Mouse (Mus musculus) forebrain, embryonic 12.5 days (tissue): ENCODE results near the gene Spag9. TPM values are rescaled to one million over a fixed set of nuclear protein-coding genes. Genes with fewer than 3 reads are reported as not detected.
A peak's percentile ranks its signal among the peaks of the same experiment; 100 is the strongest.

Experiments
- ATAC-seq: fragments of 200-750 bp; cut with Nextera tagmentation; 2 replicates; pipeline ENCODE4 v1.8.0; 2017; ENCODE audit warnings: moderate TSS enrichment; ENCODE audit not compliant: low FRiP score
- H3K27ac ChIP-seq: fragments of 300-500 bp; sonication (generic); 2 replicates; pipeline ENCODE4 v1.5.1; 2016; ENCODE audit warnings: mild to moderate bottlenecking
- H3K27me3 ChIP-seq: fragments of 300-500 bp; sonication (generic); 2 replicates; pipeline ENCODE4 v1.6.1; 2016; ENCODE audit warnings: mild to moderate bottlenecking
- H3K36me3 ChIP-seq: fragments of 300-500 bp; sonication (generic); replicated peaks from 2 replicates; pipeline ENCODE4 v1.6.1; 2016; ENCODE audit warnings: mild to moderate bottlenecking
- H3K4me1 ChIP-seq: fragments of 300-500 bp; sonication (generic); 2 replicates; pipeline ENCODE4 v1.6.1; 2016
- H3K4me2 ChIP-seq: fragments of 300-500 bp; sonication (generic); 2 replicates; pipeline ENCODE4 v1.6.1; 2016; ENCODE audit warnings: mild to moderate bottlenecking, moderate library complexity
- H3K4me3 ChIP-seq: fragments of 300-500 bp; sonication (generic); replicated peaks from 2 replicates; pipeline ENCODE4 v1.5.1; 2016; ENCODE audit warnings: mild to moderate bottlenecking
- H3K9ac ChIP-seq: fragments of 300-500 bp; sonication (generic); 2 replicates; pipeline ENCODE4 v1.6.1; 2016; ENCODE audit warnings: mild to moderate bottlenecking
- H3K9me3 ChIP-seq: fragments of 300-500 bp; sonication (generic); 2 replicates; pipeline ENCODE4 v1.6.1; 2016
- WGBS: fragments of 180-500 bp; shearing (Covaris S2); methylation state at CpG from one replicate; pipeline ENCODE4 v1.1.7; 2016; 5-methylcytosine and 5-hydroxymethylcytosine counted together
- polyA plus RNA-seq: library from polyadenylated mRNA; unstranded; fragments of >200 nt; fragmentation: Nextera tagmentation; extraction: Ambion mirVana; gene quantifications from 2 replicates; pipeline ENCODE4 v1.2.1, GENCODE M21; 2016

Gene Spag9
- polyA plus RNA-seq, 1 experiment from 2014 or later, result 124 TPM

GRCm38 (mm10) chr11:94171691-94172090 is 175.8 kb downstream of the Spag9 start:
- H3K4me3 ChIP-seq, result no peak overlapping the region
- no peak overlapping the region for H3K9ac ChIP-seq
- no peaks in the 10 kb centered on the region for H3K27me3 ChIP-seq
- no peak for ATAC-seq
- no peaks in the 10 kb centered on the region for H3K36me3 ChIP-seq
- H3K4me1 ChIP-seq, result peaks cover 6% of the 10 kb centered on the region; the same call in 1 of the 2 replicates
- WGBS, result 87% methylated on average over 5 of the region's 5 CpGs
- H3K27ac ChIP-seq, result no peak overlapping the region
- no peak overlapping the region for H3K4me2 ChIP-seq
- H3K9me3 ChIP-seq, result no peaks in the 10 kb centered on the region

GRCm38 (mm10) chr11:94172186-94172585 is 176.3 kb downstream of the Spag9 start:
- Histone ChIP-seq H3K27me3 (no peaks in the 10 kb centered on the region), H3K4me1 (peaks cover 6% of the 10 kb centered on the region; the same call in 1 of the 2 replicates), H3K36me3 (no peaks in the 10 kb centered on the region), H3K9me3 (no peaks in the 10 kb centered on the region), H3K4me3 (no peak overlapping the region), H3K9ac (no peak overlapping the region), H3K4me2 (no peak overlapping the region), H3K27ac (no peak overlapping the region)
- 83% methylated on average over 9 of the region's 9 CpGs for WGBS
- no peak for ATAC-seq

GRCm38 (mm10) chr11:94173726-94174146 is 177.8 kb downstream of the Spag9 start:
- H3K27me3 ChIP-seq, result no peaks in the 10 kb centered on the region
- H3K4me2 ChIP-seq, result no peak overlapping the region
- WGBS, result 68% methylated on average over 4 of the region's 4 CpGs
- H3K4me3 ChIP-seq, result no peak overlapping the region
- no peak overlapping the region for H3K9ac ChIP-seq
- no peaks in the 10 kb centered on the region for H3K9me3 ChIP-seq
- H3K27ac ChIP-seq, result no peak overlapping the region
- no peak for ATAC-seq
- H3K4me1 ChIP-seq, result peaks cover 6% of the 10 kb centered on the region; the same call in 1 of the 2 replicates
- H3K36me3 ChIP-seq, result no peaks in the 10 kb centered on the region

GRCm38 (mm10) chr11:94175288-94175687 is 179.4 kb downstream of the Spag9 start:
- peak overlapping the region; percentile 50; the same call in 1 of the 2 replicates for H3K27ac ChIP-seq

More at GRCm38 (mm10) chr11:94175288-94175687, 179.4 kb downstream of the Spag9 start:
- H3K4me1 ChIP-seq, result peaks cover 6% of the 10 kb centered on the region; the same call in 1 of the 2 replicates
- WGBS, result 61% methylated on average over 7 of the region's 7 CpGs
- no peaks in the 10 kb centered on the region for H3K27me3 ChIP-seq
- no peak overlapping the region for H3K4me3 ChIP-seq
- ATAC-seq, result no peak
- H3K36me3 ChIP-seq, result no peaks in the 10 kb centered on the region
- H3K9me3 ChIP-seq, result no peaks in the 10 kb centered on the region
- H3K9ac ChIP-seq, result no peak overlapping the region
- H3K4me2 ChIP-seq, result no peak overlapping the region

Other genes starting within 250 kb of the Spag9 start
- 45.0 and 46.9 TPM in 2 replicates for gene Utp18, start 110.3 kb upstream of the Spag9 start, polyA plus RNA-seq
- 56.6 and 58.4 TPM in 2 replicates for gene Mbtd1, start 110.2 kb upstream of the Spag9 start, polyA plus RNA-seq
- 124 and 127 TPM in 2 replicates for gene Nme2, start 39.8 kb upstream of the Spag9 start, polyA plus RNA-seq
- gene Gm20390, start 27.8 kb upstream of the Spag9 start, polyA plus RNA-seq, result 376 and 397 TPM in 2 replicates
- gene Nme1, start 27.6 kb upstream of the Spag9 start, polyA plus RNA-seq, result 208 and 230 TPM in 2 replicates
- 42.6 and 43.1 TPM in 2 replicates for gene Tob1, start 215.4 kb downstream of the Spag9 start, polyA plus RNA-seq
- gene Wfikkn2, start 249.9 kb downstream of the Spag9 start, polyA plus RNA-seq, result 4.4 and 5.1 TPM in 2 replicates